Mouse (Mus musculus) heart, adult 9 months (tissue): ENCODE measurements around the gene Axin1.
"Not testable (repeated sequence)": the region's sequence is repeated elsewhere in the genome, so short reads cannot be mapped to it uniquely, and the experiment has no call there.

Experiments
- DNase-seq, 2 experiments: peaks; one replicate each; pipeline ENCODE4 v3.0.0; 2022; ENCODE audit warnings: low spot score in 2 of 2

Gene Axin1

GRCm38 (mm10) chr17:26119766-26120710 is 18.4 kb upstream of the Axin1 start:
- DNase-seq = no peak

- DNase-seq = no peak
These were observed 15.9 kb upstream of the Axin1 start for GRCm38 (mm10) chr17:26122431-26123140.

GRCm38 (mm10) chr17:26123267-26123684 is 15.2 kb upstream of the Axin1 start, which contains the start of gene Mrpl28:
Gene Mrpl28, plus strand, starts transcription at chr17:26123500.
- peak; percentile 92 for DNase-seq

- no peak for DNase-seq
These were observed 13.9 kb upstream of the Axin1 start for GRCm38 (mm10) chr17:26124560-26124959.

GRCm38 (mm10) chr17:26125226-26125625 is 13.3 kb upstream of the Axin1 start:
- no peak for DNase-seq

GRCm38 (mm10) chr17:26131062-26131732 is 7.3 kb upstream of the Axin1 start:
- DNase-seq = no peak

- DNase-seq = no peak
These were observed 6.3 kb upstream of the Axin1 start for GRCm38 (mm10) chr17:26131856-26132853.

- DNase-seq = no peak
These were observed 1.3 kb upstream of the Axin1 start for GRCm38 (mm10) chr17:26137106-26137750.

GRCm38 (mm10) chr17:26137751-26138130 is 747 bp upstream of the Axin1 start:
- no peak for DNase-seq

GRCm38 (mm10) chr17:26138901-26139381 is 453 bp downstream of the Axin1 start:
- DNase-seq = no peak

GRCm38 (mm10) chr17:26142796-26143195 is 4.3 kb downstream of the Axin1 start:
- no peak for DNase-seq

- DNase-seq = no peak
These were observed 4.9 kb downstream of the Axin1 start for GRCm38 (mm10) chr17:26143386-26143785.

GRCm38 (mm10) chr17:26149056-26149455 is 10.6 kb downstream of the Axin1 start:
- no peak for DNase-seq

- DNase-seq = no peak
These were observed 13.6 kb downstream of the Axin1 start for GRCm38 (mm10) chr17:26151886-26152630.

- no peak for DNase-seq
These were observed 24.2 kb downstream of the Axin1 start for GRCm38 (mm10) chr17:26162736-26163135.

GRCm38 (mm10) chr17:26168039-26168438 is 29.6 kb downstream of the Axin1 start:
- peak; percentile 18 to 57 for DNase-seq

GRCm38 (mm10) chr17:26175248-26175647 is 36.8 kb downstream of the Axin1 start:
- DNase-seq = not testable (repeated sequence)

- no peak for DNase-seq
These were observed 40.1 kb downstream of the Axin1 start for GRCm38 (mm10) chr17:26178611-26179010.

- DNase-seq = no peak
These were observed 42.7 kb downstream of the Axin1 start for GRCm38 (mm10) chr17:26181179-26181578.
